Mouse (Mus musculus) spleen, adult 2 months (tissue): Measurements from ENCODE around the gene Tln1.

Experiments
- CTCF ChIP-seq: fragments of 200-500 bp; IDR thresholded peaks from 2 replicates; pipeline ENCODE4 v1.5.1; 2011; ENCODE audit warnings: mild to moderate bottlenecking, inconsistent platforms; ENCODE audit not compliant: insufficient read depth, insufficient read length, insufficient replicate concordance; ENCODE audit errors: extremely low read depth
- POLR2A ChIP-seq: fragments of 200-500 bp; IDR thresholded peaks from 2 replicates; pipeline ENCODE4 v1.6.1; 2011; ENCODE audit warnings: low read depth, low read length, inconsistent platforms

DNA sequence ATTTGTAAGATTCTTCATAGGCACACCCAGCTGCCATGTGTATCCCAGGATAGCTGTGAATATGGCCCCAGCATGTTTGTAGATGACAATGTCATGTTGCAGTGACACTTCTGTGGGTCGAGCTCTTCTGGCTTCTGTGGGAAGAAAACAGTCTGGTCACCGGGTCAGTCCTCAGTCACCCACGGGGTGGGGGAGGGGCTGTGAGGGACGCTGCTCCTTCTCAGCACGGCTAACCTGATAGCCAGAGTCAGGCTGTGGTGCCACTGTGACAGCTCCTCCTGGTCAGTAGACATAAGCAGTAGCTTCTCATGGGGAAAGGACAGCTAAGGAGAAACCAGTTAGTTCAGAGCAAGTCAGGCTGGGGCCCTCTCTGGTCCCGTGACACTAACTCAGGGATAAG is 65.9 kb downstream of the Tln1 start:
- TF ChIP-seq POLR2A = no peak
- TF ChIP-seq CTCF = no peak
